Mouse (Mus musculus) heart, postnatal 25 days (tissue): ENCODE measurements at regions not wholly inside any gene's neighbourhood (a gene's known extent, or its start where the extent isn't known, plus 50 kb on each side); places are given as distances from the start of the nearest gene placed in this dataset.

ENCODE experiments used
- DNase-seq: peaks from one replicate; pipeline ENCODE4 v3.0.0; 2022; ENCODE audit warnings: low spot score
- intact Hi-C: fragments of 180-260 bp; cut with DNase I; formaldehyde crosslinking; loops from one replicate; pipeline ENCODE4 v1.15.1; 2025

DNA sequence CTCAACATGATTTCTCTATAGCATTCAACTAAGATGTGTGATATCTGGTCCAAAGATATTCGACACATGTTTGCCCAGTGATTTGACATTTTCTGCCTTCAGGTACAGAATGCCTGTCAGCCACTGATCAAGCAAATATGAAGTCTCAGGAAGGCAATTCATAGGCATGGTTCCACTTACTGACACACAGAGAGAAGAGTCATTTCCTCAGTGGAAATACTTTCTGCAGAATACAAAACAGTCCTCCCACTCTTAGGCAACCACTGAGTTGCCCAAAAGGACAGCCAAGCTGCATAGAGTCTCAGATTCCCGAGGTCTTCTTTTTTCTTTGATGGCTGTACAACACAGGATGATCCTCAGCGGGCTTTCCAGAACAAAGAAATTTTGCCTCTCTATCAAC is 110.9 kb downstream of the Ndufa4 start:
- DNase-seq = no peak
- intact Hi-C loops = loop anchor here (10.0 kb wide), 1 partner anchor 328 kb away; no protein-coding TSS in a partner anchor

GRCm38 (mm10) chr6:11793366-11793765 is 113.9 kb downstream of the Ndufa4 start:
- no peak for DNase-seq
- intact Hi-C loops = loop anchor here (10.0 kb wide), 1 partner anchor 331 kb away; no protein-coding TSS in a partner anchor

DNA sequence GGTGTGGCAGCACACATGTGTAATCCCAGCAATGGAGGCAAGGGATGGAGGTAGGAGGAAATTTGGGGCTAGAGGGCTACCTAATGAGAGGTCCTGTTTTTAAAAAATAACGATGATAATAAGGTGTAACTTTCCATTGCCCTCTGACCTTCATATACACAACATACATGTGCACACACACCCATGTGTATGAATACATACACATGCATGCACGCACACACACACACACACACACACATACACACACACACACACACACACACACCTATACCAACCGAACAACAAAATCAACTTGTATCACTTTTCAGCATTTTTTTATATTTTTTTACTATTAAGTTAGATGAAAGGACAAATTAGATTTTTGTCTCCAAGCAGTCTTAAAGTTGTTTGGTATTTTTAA is 115.1 kb downstream of the Ndufa4 start:
- no peak for DNase-seq
- intact Hi-C loops = loop anchor here (10.0 kb wide), 1 partner anchor 333 kb away; no protein-coding TSS in a partner anchor

GRCm38 (mm10) chr6:11791056-11791455 is 116.2 kb downstream of the Ndufa4 start:
- intact Hi-C loops = loop anchor here (10.0 kb wide), 1 partner anchor 334 kb away; no protein-coding TSS in a partner anchor

DNA sequence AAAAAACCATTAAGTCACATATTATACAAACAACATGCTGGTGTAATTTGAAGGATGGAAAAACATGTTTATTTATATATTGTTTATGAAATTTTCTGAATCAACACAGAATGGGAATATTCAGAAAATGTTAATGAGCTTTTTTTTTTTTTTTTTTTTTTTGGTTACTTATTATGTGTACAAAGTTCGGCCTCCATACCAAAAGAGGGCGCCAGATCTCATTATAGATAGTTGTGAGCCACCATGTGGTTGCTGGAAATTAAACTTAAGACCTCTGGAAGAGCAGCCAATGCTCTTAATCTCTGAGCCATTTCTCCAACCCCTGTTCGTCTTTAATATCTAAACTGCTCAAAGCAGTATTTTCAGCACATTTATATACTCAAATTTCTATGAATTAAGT is 133.3 kb downstream of the Ndufa4 start:
- intact Hi-C loops = no loop called here

More at GRCm38 (mm10) chr6:11791056-11791455, 116.2 kb downstream of the Ndufa4 start:
- DNase-seq = no peak

GRCm38 (mm10) chr6:11762912-11763311 is 144.4 kb downstream of the Ndufa4 start:
- intact Hi-C loops = no loop called here

More for the DNA sequence above, 133.3 kb downstream of the Ndufa4 start:
- no peak for DNase-seq

DNA sequence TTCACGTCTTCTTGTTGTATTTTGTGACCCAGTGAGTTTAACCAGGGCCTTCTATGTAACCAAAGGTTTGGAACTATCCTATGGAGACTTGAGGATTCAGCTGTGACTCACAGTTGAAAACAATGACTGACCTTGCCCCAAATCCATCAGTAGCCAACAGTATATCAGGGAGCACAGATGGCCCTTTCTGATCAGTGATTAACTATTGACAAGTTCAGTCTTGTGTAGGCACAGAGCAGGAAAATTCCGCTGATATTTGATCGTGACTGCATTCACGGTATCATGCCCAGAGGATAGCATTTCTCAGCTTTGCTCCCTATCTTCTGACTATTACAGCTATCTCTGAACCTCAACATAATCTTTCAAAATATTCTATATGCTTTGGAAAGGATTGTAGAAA is 169.6 kb downstream of the Ndufa4 start:
- intact Hi-C loops = no loop called here
- DNase-seq = no peak

More at GRCm38 (mm10) chr6:11762912-11763311, 144.4 kb downstream of the Ndufa4 start:
- DNase-seq = no peak

DNA sequence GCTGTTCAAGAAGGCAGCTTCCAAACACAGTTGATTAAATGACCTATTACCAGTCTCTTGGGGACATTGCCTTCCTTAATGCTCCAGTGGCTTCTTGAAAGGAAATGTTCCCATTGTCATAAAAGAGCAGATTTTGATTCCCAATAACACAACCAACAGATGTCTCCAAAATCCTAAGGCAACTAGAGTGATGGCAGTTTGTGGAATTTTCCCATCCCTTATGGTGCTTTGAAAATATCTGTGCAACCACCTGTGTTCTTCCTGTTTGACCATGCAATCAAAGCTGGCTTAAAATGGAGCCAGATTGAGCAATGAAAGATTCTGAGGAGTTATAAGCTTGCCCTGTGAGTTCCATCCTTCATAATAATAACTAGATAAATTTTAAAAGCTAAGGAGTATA is 176.2 kb downstream of the Ndufa4 start:
- intact Hi-C loops = no loop called here
- no peak for DNase-seq

- intact Hi-C loops = no loop called here
- DNase-seq = no peak
Measured at GRCm38 (mm10) chr6:11730667-11731066, 176.6 kb downstream of the Ndufa4 start.

- intact Hi-C loops = no loop called here
- no peak for DNase-seq
Measured at GRCm38 (mm10) chr6:11727806-11728205, 179.5 kb downstream of the Ndufa4 start.

DNA sequence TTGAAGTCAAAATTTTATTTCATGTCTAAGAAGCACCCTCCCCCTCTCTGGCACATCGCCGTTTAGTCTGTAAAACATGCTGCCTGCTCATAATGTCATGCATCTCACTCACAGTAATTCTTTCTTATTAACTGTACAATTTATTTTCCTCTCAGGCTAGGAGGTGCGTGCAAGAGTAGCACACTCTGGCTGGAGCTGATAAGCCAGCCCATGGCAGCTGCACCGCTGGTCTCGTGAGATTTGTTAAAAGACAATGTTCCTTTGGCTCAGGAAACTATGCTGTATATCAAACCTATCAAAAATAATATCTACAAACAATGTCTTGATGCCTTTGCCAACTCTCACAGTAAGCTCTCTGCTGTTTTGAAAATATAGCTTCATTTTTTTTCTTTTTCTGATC is 179.9 kb downstream of the Ndufa4 start:
- no peak for DNase-seq
- intact Hi-C loops = no loop called here

- intact Hi-C loops = no loop called here
- DNase-seq = no peak
Measured at GRCm38 (mm10) chr6:11723519-11723918, 183.8 kb downstream of the Ndufa4 start.

DNA sequence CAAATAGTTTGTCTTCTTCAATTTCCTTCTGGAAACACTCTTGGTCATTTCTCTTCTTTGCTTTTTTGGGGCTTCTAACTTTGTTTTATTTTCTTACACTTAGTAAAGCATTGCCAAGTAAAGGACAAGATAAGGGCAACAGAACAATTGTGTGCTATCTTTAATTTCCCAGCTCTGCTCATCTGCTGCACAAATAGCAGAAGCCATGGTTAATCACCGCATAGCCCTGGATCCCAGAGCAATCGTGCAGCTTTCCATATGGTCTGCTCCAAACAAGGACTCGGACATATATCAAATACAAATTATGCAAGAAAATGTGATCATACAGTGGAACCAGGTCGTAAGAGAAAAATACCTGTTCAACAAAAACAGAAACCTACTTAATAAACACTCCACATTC is 187.0 kb downstream of the Ndufa4 start:
- DNase-seq = no peak
- intact Hi-C loops = no loop called here

DNA sequence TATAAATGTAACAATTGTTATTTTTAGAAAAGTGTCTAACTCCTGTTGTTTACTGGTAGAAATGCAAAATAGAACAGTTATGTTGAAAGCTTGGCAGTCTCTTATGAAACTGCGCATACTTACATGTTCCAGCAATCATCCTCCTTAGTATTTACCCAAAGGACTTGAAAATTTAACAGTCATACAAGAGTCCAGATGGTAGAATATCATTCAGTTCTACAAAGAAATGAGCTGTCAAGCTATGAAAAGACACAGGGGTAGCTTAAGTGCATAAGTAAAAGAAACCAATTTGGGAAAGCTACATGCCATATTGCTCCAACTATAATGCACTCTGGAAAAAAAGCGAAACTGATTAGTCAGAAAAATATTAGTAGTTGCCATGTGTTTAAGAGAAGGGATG is 196.7 kb downstream of the Ndufa4 start:
- no peak for DNase-seq
- intact Hi-C loops = no loop called here

DNA sequence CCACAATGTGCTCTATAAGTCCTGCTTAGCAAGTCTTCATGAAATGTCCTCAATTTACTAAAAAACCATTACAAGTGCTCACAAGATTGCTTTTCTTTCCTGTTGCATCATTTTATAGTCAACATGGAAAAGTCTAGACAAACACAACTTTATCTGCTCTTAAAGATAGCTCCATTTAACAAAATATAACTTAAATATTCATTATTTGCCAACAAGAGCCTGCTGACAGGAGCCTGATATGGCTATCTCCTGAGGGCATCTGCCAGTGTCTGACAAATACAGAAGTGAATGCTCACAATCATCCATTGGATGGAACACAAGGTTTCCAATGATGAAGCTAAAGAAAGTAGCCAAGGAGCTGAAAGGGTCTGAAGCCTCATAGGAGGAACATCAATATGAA is 197.8 kb downstream of the Ndufa4 start:
- intact Hi-C loops = no loop called here
- no peak for DNase-seq
